Mouse (Mus musculus): ENCODE data around the gene Nolc1.
A peak's percentile ranks its signal among the peaks of the same experiment; 100 is the strongest.

- TF ChIP-seq TCF12 (IDR thresholded peaks at IDR 0.05; ENCODE audit: low read depth, low read length) (peak; percentile 3; the same call in 1 of the 2 replicates), SIN3A (IDR thresholded peaks at IDR 0.05; ENCODE audit: low read length) (no peak; the same call in 1 of the 2 replicates), CHD2 (IDR thresholded peaks at IDR 0.05; ENCODE audit: low read length) (peak; percentile 63), POLR2A (IDR thresholded peaks at IDR 0.05; ENCODE audit: low read depth, low read length) (no peak), RAD21 (IDR thresholded peaks at IDR 0.05; ENCODE audit: low read depth, low read length) (no peak)
Measured at GRCm38 (mm10) chr19:46041933-46042475, 33.7 kb upstream of the Nolc1 start.

Data from CH12.LX (cell line).